Comparison of ENCODE assay signal across 24 mouse cellular contexts in genomic region chr10:67350956-67351355, GRCm38 (mm10).
DNase-seq lines count a peak whose midpoint lies in the region; ATAC-seq and TF ChIP-seq lines count a peak whose summit lies in the region.
"Had no signal": no experiment of that assay in that cellular context is flagged by ENCODE, and none has a peak within 500 bp of the region (broad histone marks: within the 10 kb centered on the region; RNA-seq: fewer than 3 reads in every experiment).

No protein-coding gene starts in this region.

- TF ChIP-seq POLR2A in kidney, adult 2 months (IDR thresholded peaks at IDR 0.05; ENCODE audit: low read depth, low read length), result no peak
- no peak for TF ChIP-seq POLR2A in lung, adult 2 months (IDR thresholded peaks at IDR 0.05; ENCODE audit: borderline replicate concordance, extremely low read depth, low read depth, low read length)

- no peaks in the 10 kb centered on the region for H3K4me1 ChIP-seq in kidney, adult 2 months (ENCODE audit: control insufficient read depth, insufficient read depth, low read length)
- H3K4me1 ChIP-seq in lung, adult 2 months (ENCODE audit: control insufficient read depth, insufficient read depth, low read length), result no peaks in the 10 kb centered on the region
- H3K4me1 ChIP-seq: embryonic facial prominence, embryonic 13.5 days; liver, embryonic 13.5 days; lung, embryonic 15.5 days; neural tube, embryonic 15.5 days had no signal

- 10% methylated on average over 2 of the region's 2 CpGs for WGBS in kidney, adult 2 months
- 32% methylated on average over 2 of the region's 2 CpGs for WGBS in lung, adult 2 months

- no peaks in the 10 kb centered on the region for H3K27me3 ChIP-seq in kidney, adult 2 months (replicated peaks; ENCODE audit: control insufficient read depth, insufficient read depth, low read length)
- H3K27me3 ChIP-seq: embryonic facial prominence, embryonic 13.5 days; liver, embryonic 13.5 days; lung, embryonic 15.5 days; neural tube, embryonic 15.5 days had no signal

- ATAC-seq in cerebellum, adult (ENCODE audit: insufficient number of reproducible peaks, low FRiP score, low TSS enrichment), result no peak
- ATAC-seq in granulocyte monocyte progenitor cell, adult 5-6 weeks (replicated peaks; ENCODE audit: poor library complexity, severe bottlenecking), result peak; percentile 33; the same call in 1 of the 2 replicates
- ATAC-seq: forebrain, embryonic 16.5 days had no signal

- TF ChIP-seq CTCF in kidney, adult 2 months (conservative IDR thresholded peaks at IDR 0.05; ENCODE audit: insufficient read depth, insufficient read length, low read depth, low read length), result no peak
- no peak for TF ChIP-seq CTCF in lung, adult 2 months (IDR thresholded peaks at IDR 0.05; ENCODE audit: insufficient read depth, low read length)

- H3K27ac ChIP-seq in kidney, adult 2 months (ENCODE audit: insufficient read depth, low read depth, low read length), result no peak overlapping the region
- H3K27ac ChIP-seq: embryonic facial prominence, embryonic 13.5 days; heart, adult 2 months; hindbrain, embryonic 14.5 days; liver, embryonic 13.5 days; lung, embryonic 15.5 days; neural tube, embryonic 15.5 days had no signal

- intact Hi-C loops in left cerebral cortex, postnatal 4 days (cut with DNase I), result no loop called here

- no peaks in the 10 kb centered on the region for H3K36me3 ChIP-seq in kidney, adult 2 months (ENCODE audit: control insufficient read depth, insufficient read depth, low read length)
- H3K36me3 ChIP-seq: embryonic facial prominence, embryonic 13.5 days; liver, embryonic 13.5 days; lung, embryonic 15.5 days; neural tube, embryonic 15.5 days had no signal

- peak; percentile 35 to 52 for DNase-seq in cerebellum, postnatal 10 days
- DNase-seq in kidney, adult 2 months, result peak; percentile 13
- no peak for DNase-seq in kidney, adult 8-10 months
- peak; percentile 48 for DNase-seq in left cerebral cortex, postnatal 4 days
- no peak for DNase-seq in left cerebral cortex, adult 18-20 months (ENCODE audit: low spot score in 2 of 2)
- DNase-seq in lung, adult 2 months, result no peak
- DNase-seq: adrenal gland, postnatal 25 days; cerebellum, adult 11 months; cerebellum, postnatal 25 days; gastrocnemius, postnatal 14 days; heart, adult 2 months; layer of hippocampus, postnatal 36 days; liver, embryonic 13.5 days; lung, postnatal 4 days; right cerebral cortex, adult 18-20 months; right cerebral cortex, postnatal 4 days; thymus, postnatal 14 days had no signal

- no peak overlapping the region for H3K4me3 ChIP-seq in kidney, adult 2 months (ENCODE audit: insufficient read depth, low read depth, low read length)
- no peak overlapping the region for H3K4me3 ChIP-seq in lung, adult 2 months (replicated peaks; ENCODE audit: extremely low read depth, low read depth, low read length)
- H3K4me3 ChIP-seq: embryonic facial prominence, embryonic 13.5 days; heart, adult 2 months; liver, embryonic 13.5 days; lung, embryonic 15.5 days; neural tube, embryonic 15.5 days had no signal

Comparison
In these comparisons a context has a peak if more than half of its experiments do, and no peak if none do; other contexts are left out.
1. DNase-seq: peak in cerebellum, postnatal 10 days (2 of 2), kidney, adult 2 months (single experiment) and left cerebral cortex, postnatal 4 days (single experiment); none in kidney, adult 8-10 months (0 of 2), left cerebral cortex, adult 18-20 months (0 of 2) and lung, adult 2 months (single experiment).